Mouse (Mus musculus): Measurements from ENCODE around the gene Prr15l. TPM values are rescaled to one million over a fixed set of nuclear protein-coding genes. Genes with fewer than 3 reads are reported as not detected.

The Prr15l gene
- total RNA-seq, 2 experiments from 2014 or later = 0.32 to 0.36 TPM

GRCm38 (mm10) chr11:96924861-96925260 lies 3.0 kb upstream of the Prr15l start:
- no peak for DNase-seq

DNA sequence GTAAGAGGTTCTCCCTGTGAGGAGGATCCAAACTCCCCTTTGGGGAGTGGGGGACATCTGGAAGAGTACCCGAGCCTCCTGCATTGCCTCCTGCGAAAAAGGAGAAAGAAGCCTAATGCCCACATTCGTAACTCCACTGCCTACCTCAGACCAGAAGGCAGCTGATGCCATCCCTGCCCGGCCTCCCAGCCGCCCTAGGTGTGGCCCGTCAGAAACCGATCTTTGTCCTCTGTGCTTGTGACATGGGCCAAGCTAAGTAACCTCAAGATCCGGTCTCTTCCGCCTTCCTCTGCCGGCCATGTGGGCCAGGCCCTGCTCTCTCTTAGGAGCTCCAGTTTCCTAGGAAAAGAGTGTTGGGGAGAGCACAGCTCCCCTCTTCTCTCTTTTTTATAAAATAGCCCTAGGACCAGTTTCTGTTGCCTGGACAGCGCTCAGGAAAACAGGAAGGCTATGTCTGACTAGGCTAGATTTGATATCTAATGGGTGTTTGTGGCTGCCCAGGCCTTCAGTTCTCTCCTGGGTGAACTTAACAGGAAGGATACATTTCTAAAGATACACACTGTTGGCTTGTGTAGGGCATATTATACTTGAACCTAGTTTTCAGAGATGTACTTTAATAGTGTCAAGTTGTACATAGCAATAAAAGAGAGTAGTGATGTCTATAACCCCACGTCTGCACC lies 2.3 kb upstream of the Prr15l start:
- no peak for DNase-seq

- DNase-seq = no peak
These were observed 1.3 kb upstream of the Prr15l start for GRCm38 (mm10) chr11:96926587-96926986.

GRCm38 (mm10) chr11:96928691-96929090 lies 787 bp downstream of the Prr15l start:
- DNase-seq = no peak

GRCm38 (mm10) chr11:96929096-96929765 lies 1.3 kb downstream of the Prr15l start:
- no peak for DNase-seq

DNA sequence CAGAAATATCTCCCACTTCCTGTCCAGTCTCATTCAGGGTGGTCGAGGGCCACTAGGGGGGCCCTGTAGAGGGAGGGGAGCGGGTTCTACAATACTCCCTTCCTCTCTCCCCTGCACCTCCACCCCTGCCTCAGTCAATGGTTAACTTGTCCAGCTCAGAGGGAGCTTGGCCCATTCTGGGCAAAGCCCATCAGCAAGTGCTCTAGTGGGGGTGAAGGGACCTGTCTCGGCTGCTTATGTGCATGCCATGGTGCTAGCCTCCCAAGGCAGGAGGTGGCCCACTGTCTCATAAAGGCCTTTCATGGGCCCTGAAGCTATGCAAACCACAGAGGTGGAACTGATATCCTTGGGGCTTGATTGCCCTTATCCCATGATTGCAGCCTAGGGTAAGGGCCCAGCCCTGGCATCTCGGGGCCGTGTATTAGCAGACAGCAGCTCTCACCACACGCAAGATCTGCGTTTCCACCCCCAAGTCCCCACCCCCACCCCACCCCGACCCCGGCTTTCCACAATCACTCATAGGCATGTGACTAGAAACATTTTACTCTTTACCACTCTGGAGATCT lies 1.9 kb downstream of the Prr15l start:
- no peak for DNase-seq

GRCm38 (mm10) chr11:96931327-96932062 lies 3.6 kb downstream of the Prr15l start:
- DNase-seq = peak; percentile 40

DNA sequence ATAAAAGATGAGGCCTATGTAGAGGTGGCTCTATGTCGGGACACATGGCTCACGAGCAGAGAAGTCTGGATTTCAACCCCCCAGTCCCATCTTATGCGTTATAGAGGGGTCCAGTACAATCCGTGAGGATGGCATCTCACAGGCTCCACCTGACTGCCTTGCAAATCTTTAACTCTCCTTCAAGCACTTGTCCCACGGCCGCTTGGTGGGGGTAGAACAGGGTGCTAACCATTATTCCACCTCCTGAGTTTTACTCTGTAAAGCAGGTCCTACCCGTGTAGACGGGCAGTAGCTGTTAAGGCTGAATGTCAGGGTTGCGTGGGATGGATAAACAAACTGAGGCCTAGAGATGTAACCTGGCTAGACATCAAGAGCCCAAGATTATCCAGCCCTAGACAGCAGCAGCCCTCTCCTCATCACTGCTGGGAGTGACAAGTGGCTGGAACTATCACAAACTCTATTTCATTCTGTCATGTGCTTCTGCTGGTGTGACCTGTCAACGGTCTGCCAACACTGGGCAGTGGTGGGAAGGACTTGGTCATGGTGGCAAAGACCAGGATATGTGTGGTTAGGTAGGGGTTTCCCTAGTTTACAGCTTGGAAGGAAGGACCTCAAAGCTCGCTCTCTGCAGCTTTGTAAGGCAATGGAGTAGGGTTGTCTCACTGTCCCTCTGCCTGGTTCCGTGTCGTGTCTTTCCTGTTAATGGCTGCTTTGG lies 5.8 kb downstream of the Prr15l start:
- no peak for DNase-seq

- DNase-seq = peak; percentile 60
These were observed 7.0 kb downstream of the Prr15l start for GRCm38 (mm10) chr11:96934921-96935356.

DNA sequence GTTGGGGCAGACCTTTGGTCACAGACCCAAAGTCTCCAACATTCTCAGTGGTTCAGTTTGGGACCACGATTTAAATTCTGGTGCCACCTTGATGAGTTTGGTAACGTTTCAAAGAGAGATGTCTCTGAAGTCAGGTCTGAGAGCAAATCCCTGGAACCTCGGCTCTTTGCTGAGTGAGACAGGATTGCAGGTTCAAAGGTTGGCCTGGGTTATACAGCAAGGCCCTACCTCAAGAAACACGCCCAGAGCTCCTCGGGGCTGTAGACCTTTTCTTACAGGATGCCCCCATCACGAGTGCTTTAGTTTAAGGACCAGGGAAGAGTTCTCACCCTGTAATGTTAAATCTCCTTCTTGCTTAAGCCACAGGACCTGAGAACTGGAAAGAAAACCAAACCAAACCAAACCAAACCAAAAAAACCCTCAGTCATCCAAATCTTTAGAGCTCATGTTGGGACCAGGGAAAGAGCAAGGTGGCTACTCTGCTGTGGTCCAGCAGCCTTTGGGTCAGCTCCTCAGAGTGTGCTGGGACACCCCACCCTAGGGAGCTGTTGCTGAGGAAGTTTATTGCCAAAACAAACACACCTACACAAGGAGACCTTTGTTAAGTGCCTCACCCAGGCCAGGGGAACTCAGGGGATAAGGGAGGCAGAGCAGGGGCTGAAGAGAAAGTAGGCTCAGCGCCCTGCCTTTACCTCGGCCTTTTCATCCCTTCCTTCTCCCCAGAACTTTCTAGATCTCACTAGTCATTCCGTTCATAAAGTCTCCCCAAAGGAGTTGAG lies 8.2 kb downstream of the Prr15l start:
- no peak for DNase-seq

DNA sequence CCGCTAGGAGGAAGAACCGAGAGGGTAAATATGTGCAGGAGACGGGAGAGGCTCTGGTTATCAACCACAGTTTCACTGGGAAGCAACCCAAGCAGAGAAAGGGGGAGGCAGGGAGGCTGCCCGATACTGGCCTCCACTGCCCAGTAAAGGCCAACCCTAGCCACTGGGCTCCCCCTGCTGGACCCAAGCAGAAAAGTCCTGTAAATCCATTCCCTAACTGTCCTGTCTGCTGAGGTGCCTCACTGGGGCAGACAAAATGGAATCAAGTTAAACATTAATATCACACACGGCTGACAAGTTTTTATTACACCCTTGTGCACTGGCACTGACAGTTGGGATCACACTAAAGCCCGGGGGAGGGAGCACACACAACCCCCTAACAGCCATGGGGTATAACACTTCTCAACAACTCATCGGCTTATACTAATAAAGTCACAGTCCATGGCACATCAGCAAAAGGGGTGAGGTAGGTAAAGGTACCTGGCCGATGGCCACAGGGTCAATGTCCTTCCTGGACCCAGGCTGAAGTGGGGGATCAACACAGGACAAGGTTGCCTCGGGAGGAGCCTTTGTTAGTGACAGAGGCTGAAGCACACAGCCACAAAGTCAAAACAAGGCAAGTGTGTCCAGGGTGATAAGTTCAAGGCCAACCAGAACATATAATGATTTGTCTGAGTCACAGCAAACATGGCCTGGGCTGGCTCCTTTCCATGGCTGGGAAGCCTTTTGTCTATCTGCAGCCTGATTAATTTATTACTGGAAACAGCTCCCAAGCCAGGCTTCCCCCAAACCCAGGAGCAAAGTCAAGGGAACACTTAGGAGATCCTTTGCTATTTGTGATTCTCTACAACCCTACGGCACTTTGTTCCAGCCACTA lies 9.9 kb downstream of the Prr15l start:
- peak; percentile 71 for DNase-seq

- DNase-seq = no peak
These were observed 10.5 kb downstream of the Prr15l start for GRCm38 (mm10) chr11:96938426-96938800.

GRCm38 (mm10) chr11:96940578-96941465 lies 12.9 kb downstream of the Prr15l start:
- DNase-seq = no peak

DNA sequence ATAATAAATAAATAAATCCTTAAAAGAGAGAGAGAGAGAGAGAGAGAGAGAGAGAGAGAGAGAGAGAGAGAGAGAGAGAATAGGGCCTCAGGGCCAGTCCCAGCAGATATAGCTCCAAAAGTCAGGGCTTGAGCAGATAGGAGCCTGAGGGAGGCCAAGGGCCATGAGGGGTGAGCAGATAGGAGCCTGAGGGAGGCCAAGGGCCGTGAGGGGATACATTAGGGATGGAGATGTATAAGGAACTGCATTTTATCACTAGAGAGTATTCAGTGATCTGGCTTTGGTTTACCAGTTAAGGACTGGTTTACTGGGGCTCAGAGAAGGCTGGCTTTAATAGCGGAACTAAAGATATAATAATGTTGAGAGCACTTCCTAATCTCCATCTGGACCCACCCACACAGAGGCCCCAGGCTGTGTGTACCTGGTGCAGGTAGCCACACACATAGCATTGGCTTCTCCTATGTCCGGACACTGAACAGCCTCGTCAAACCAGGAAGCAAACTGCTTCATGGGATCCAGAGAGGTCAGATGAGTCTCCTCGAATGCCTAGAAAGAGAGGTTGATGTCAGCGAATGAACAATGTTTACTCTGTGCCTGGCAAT lies 14.2 kb downstream of the Prr15l start:
- no peak for DNase-seq

DNA sequence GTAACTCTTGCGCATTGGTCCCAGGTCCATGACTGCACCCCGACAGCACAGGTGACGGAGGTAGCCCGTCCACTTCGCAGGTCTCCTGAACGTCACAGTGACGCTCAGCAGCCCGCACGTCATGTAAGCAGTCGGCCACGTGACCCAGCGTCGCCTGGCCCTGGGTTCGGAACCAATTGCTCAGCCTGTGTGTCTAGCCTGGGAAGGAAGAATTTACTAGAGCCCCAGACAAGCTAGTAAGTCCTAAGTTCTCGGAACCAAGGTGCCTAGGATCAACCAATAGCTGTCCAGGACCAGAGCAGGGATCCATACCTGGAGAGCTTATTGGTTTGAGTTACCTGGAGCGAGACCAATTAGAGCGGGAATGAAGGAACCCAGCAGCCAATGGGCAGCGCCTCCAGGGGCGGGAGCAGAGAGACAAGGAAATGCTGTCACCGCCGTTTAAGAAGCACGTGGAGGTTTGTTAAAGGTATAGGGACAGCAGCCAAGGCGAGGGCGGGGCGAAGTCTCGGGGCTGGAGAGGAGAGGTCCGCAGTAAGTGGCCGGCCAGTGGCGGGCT lies 15.9 kb downstream of the Prr15l start, which contains the start of gene Pnpo:
TSS of gene Pnpo (minus strand) at position 241 of the 559 bp plus-strand sequence.
- peak; percentile 92 for DNase-seq

GRCm38 (mm10) chr11:96944844-96945580 lies 17.1 kb downstream of the Prr15l start:
- no peak for DNase-seq

- no peak for DNase-seq
These were observed 18.6 kb downstream of the Prr15l start for GRCm38 (mm10) chr11:96946498-96946897.

DNA sequence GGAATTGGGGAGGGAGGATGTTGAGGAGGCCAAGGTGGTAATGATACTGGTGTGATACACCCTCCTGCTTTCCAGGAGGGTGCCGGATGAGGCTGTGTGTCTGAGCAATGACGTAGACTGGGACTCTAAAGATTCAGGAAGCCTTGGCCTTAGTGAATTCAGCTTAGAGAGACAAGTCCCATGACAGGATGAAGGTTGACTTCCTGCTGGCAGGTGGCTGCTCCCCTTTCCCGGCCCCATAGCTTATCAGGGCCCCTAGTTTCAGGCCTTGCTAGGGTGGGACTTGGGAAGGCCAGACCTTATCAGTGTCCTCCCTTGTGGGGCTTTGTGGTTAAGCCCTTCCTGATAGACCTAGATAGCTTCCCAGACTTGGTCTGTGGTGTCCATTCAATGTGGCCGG lies 19.9 kb downstream of the Prr15l start:
- no peak for DNase-seq

All from heart, postnatal 4 days (tissue).